Mouse (Mus musculus) MEL (cell line): Measurements from ENCODE around the gene Aip. TPM values are rescaled to one million over a fixed set of nuclear protein-coding genes. Genes with fewer than 3 reads are reported as not detected.

Experiments
- DNase-seq: peaks from one replicate; pipeline ENCODE4 v3.0.0; 2011; ENCODE audit warnings: low read depth, low spot score
- H3K27ac ChIP-seq: 2 replicates; pipeline ENCODE4 v1.5.1; 2012; ENCODE audit warnings: low read depth, mild to moderate bottlenecking, control low read depth, low read length, moderate library complexity; ENCODE audit not compliant: control insufficient read depth
- H3K27me3 ChIP-seq, 2 experiments: fragments of 150-350 bp in 1 of 2; sonication (generic) in 1 of 2; 2 replicates each; pipeline ENCODE4 v1.6.1; 2012; ENCODE audit warnings: low read length in 2 of 2, mild to moderate bottlenecking in 2 of 2, improper control_type of control experiment in 1 of 2, moderate library complexity in 1 of 2; ENCODE audit not compliant: insufficient read depth in 2 of 2, control insufficient read depth in 1 of 2
- H3K36me3 ChIP-seq, 2 experiments: 2 replicates each; pipeline ENCODE4 v1.6.1; 2012 to 2014; ENCODE audit warnings: low read length in 2 of 2, improper control_type of control experiment in 1 of 2, inconsistent platforms in 1 of 2, mild to moderate bottlenecking in 1 of 2; ENCODE audit not compliant: insufficient read depth in 2 of 2, control insufficient read depth in 1 of 2
- H3K4me1 ChIP-seq, 2 experiments: fragments of 150-350 bp in 1 of 2; sonication (generic) in 1 of 2; 2 replicates each; pipeline ENCODE4 v1.6.1; 2012; ENCODE audit warnings: low read length in 2 of 2, improper control_type of control experiment in 1 of 2, mild to moderate bottlenecking in 1 of 2; ENCODE audit not compliant: insufficient read depth in 2 of 2, control insufficient read depth in 1 of 2
- H3K4me3 ChIP-seq, 2 experiments: fragments of 150-350 bp in 1 of 2; sonication (generic) in 1 of 2; 2 replicates each; pipeline ENCODE4 v1.5.1; 2012; ENCODE audit warnings: low read depth in 2 of 2, low read length in 2 of 2, mild to moderate bottlenecking in 2 of 2, moderate library complexity in 2 of 2, control low read depth in 1 of 2, improper control_type of control experiment in 1 of 2; ENCODE audit not compliant: control insufficient read depth in 1 of 2, insufficient read depth in 1 of 2
- H3K79me2 ChIP-seq: 2 replicates; pipeline ENCODE4 v1.6.1; 2012; ENCODE audit warnings: mild to moderate bottlenecking, low read length, moderate library complexity; ENCODE audit not compliant: control insufficient read depth, poor library complexity, insufficient read depth
- H3K9ac ChIP-seq: 2 replicates; pipeline ENCODE4 v1.6.1; 2012; ENCODE audit warnings: low read depth, mild to moderate bottlenecking, control low read depth, low read length, moderate library complexity; ENCODE audit not compliant: control insufficient read depth, poor library complexity, severe bottlenecking
- H3K9me3 ChIP-seq: fragments of 150-350 bp; sonication (generic); replicated peaks from 2 replicates; pipeline ENCODE4 v1.6.1; 2012; ENCODE audit warnings: mild to moderate bottlenecking, low read length, improper control_type of control experiment, moderate library complexity; ENCODE audit not compliant: insufficient read depth
- CHD1 ChIP-seq: IDR thresholded peaks from 2 replicates; pipeline ENCODE4 v1.6.1; 2012; ENCODE audit warnings: low read depth, mild to moderate bottlenecking, inconsistent platforms, low read length, improper control_type of control experiment
- ELF1 ChIP-seq: IDR thresholded peaks from 2 replicates; pipeline ENCODE4 v1.6.1; 2014; ENCODE audit warnings: low read depth, mild to moderate bottlenecking, inconsistent platforms, low read length, improper control_type of control experiment, moderate library complexity
- EP300 ChIP-seq, 2 experiments: IDR thresholded peaks; 2 replicates each; pipeline ENCODE4 v1.6.1; 2011; ENCODE audit warnings: improper control_type of control experiment in 2 of 2, low read length in 2 of 2, low read depth in 1 of 2, mild to moderate bottlenecking in 1 of 2
- GABPA ChIP-seq: IDR thresholded peaks from 2 replicates; pipeline ENCODE4 v1.6.1; 2012; ENCODE audit warnings: low read depth, mild to moderate bottlenecking, inconsistent platforms, low read length, improper control_type of control experiment, moderate library complexity
- GATA1 ChIP-seq: IDR thresholded peaks from 2 replicates; pipeline ENCODE4 v1.6.1; 2011; ENCODE audit warnings: low read depth, low read length, improper control_type of control experiment
- JUND ChIP-seq: IDR thresholded peaks from 2 replicates; pipeline ENCODE4 v1.6.1; 2011; ENCODE audit warnings: low read depth, mild to moderate bottlenecking, improper control_type of control experiment, low read length
- MAX ChIP-seq: IDR thresholded peaks from 2 replicates; pipeline ENCODE4 v1.6.1; 2011; ENCODE audit warnings: low read length, improper control_type of control experiment
- MAZ ChIP-seq: IDR thresholded peaks from 2 replicates; pipeline ENCODE4 v1.6.1; 2012; ENCODE audit warnings: low read depth, mild to moderate bottlenecking, inconsistent platforms, low read length, improper control_type of control experiment
- MXI1 ChIP-seq: IDR thresholded peaks from 2 replicates; pipeline ENCODE4 v1.6.1; 2011; ENCODE audit warnings: mild to moderate bottlenecking, low read depth, low read length, improper control_type of control experiment
- NRF1 ChIP-seq: IDR thresholded peaks from 2 replicates; pipeline ENCODE4 v1.6.1; 2014; ENCODE audit warnings: low read depth, mild to moderate bottlenecking, inconsistent platforms, low read length, improper control_type of control experiment, moderate library complexity; ENCODE audit not compliant: poor library complexity, insufficient read depth, severe bottlenecking
- POLR2A ChIP-seq, 2 experiments: IDR thresholded peaks; 2 replicates each; pipeline ENCODE4 v1.6.1; 2011 to 2012; ENCODE audit warnings: low read length in 2 of 2, mild to moderate bottlenecking in 2 of 2, control low read depth in 1 of 2, improper control_type of control experiment in 1 of 2, low read depth in 1 of 2, moderate library complexity in 1 of 2; ENCODE audit not compliant: control insufficient read depth in 1 of 2, insufficient read depth in 1 of 2, poor library complexity in 1 of 2
- RCOR1 ChIP-seq: IDR thresholded peaks from 2 replicates; pipeline ENCODE4 v1.6.1; 2012; ENCODE audit warnings: low read depth, mild to moderate bottlenecking, inconsistent platforms, low read length, improper control_type of control experiment
- SMC3 ChIP-seq: IDR thresholded peaks from 2 replicates; pipeline ENCODE4 v1.6.1; 2011; ENCODE audit warnings: low read depth, low read length, improper control_type of control experiment
- TAL1 ChIP-seq: IDR thresholded peaks from 2 replicates; pipeline ENCODE4 v1.6.1; 2012; ENCODE audit warnings: mild to moderate bottlenecking, inconsistent platforms, low read length, moderate library complexity, mixed read lengths
- TCF12 ChIP-seq: IDR thresholded peaks from 2 replicates; pipeline ENCODE4 v1.6.1; 2014; ENCODE audit warnings: low read depth, mild to moderate bottlenecking, inconsistent platforms, low read length, improper control_type of control experiment, moderate library complexity
- UBTF ChIP-seq: IDR thresholded peaks from 2 replicates; pipeline ENCODE4 v1.6.1; 2012; ENCODE audit warnings: low read depth, mild to moderate bottlenecking, inconsistent platforms, low read length, improper control_type of control experiment, moderate library complexity, borderline replicate concordance; ENCODE audit not compliant: insufficient read depth
- USF2 ChIP-seq, 2 experiments: IDR thresholded peaks; 2 replicates each; pipeline ENCODE4 v1.6.1; 2011 to 2012; ENCODE audit warnings: improper control_type of control experiment in 2 of 2, low read length in 2 of 2, borderline replicate concordance in 1 of 2, inconsistent platforms in 1 of 2, low read depth in 1 of 2, mild to moderate bottlenecking in 1 of 2; ENCODE audit not compliant: insufficient read depth in 1 of 2
- ZNF384 ChIP-seq: IDR thresholded peaks from 2 replicates; pipeline ENCODE4 v1.6.1; 2012; ENCODE audit warnings: low read depth, mild to moderate bottlenecking, inconsistent platforms, low read length, improper control_type of control experiment
- polyA plus RNA-seq, 2 experiments: library from polyadenylated mRNA; stranded (reverse) in 1 of 2; unstranded in 1 of 2; fragments of >175 nt in 1 of 2; fragments of >200 nt in 1 of 2; gene quantifications; 2 replicates each; pipeline versions ENCODE4 v1.2.1 to v1.2.4; 2012; ENCODE audit warnings: low replicate concordance in 2 of 2, low read depth in 1 of 2; ENCODE audit not compliant: insufficient read length in 2 of 2, insufficient read depth in 1 of 2, missing spikeins in 1 of 2
- total RNA-seq: library from RNA; depleted of rRNA; stranded (reverse); fragments of 300-350 nt; gene quantifications from 2 replicates; pipeline ENCODE4 v1.2.3, GENCODE M21; 2012

Gene Aip
- total and polyA plus RNA-seq, 3 experiments, result 37.8 to 101 TPM; not detected in 1

GRCm38 (mm10) chr19:4096642-4097440 lies 28.8 kb downstream of the Aip start, which contains the start of gene Cdk2ap2 (continued):
- peak; percentile 39; the same call in 1 of the 2 replicates for TF ChIP-seq MAZ
- no peak for TF ChIP-seq UBTF
- TF ChIP-seq GATA1, result no peak

- H3K79me2 ChIP-seq, result peaks cover 7% of the 10 kb centered on the region
- H3K36me3 ChIP-seq, result peaks cover 0 to 20% of the 10 kb centered on the region in 2 experiments; a peak in 2 of 4 replicates
- H3K9me3 ChIP-seq, result no peaks in the 10 kb centered on the region
- no peaks in the 10 kb centered on the region for H3K27me3 ChIP-seq
- no peak for DNase-seq
- H3K4me3 ChIP-seq, result no peak overlapping the region
- H3K9ac ChIP-seq, result no peak overlapping the region
- TF ChIP-seq TCF12, result no peak
- TF ChIP-seq EP300 (IDR thresholded peaks at IDR 0.05; ENCODE audit: low read depth in 1 of 2, low read length in 2 of 2), result no peak
- peaks cover 0 to 23% of the 10 kb centered on the region in 2 experiments; a peak in 3 of 4 replicates for H3K4me1 ChIP-seq
- H3K27ac ChIP-seq, result no peak overlapping the region
These were observed 29.9 kb downstream of the Aip start for GRCm38 (mm10) chr19:4095802-4096201.

- no peak for DNase-seq
- peaks cover 0 to 20% of the 10 kb centered on the region in 2 experiments; a peak in 3 of 4 replicates for H3K4me1 ChIP-seq
- H3K4me3 ChIP-seq, result no peak overlapping the region
- no peak overlapping the region for H3K9ac ChIP-seq
- peaks cover 2% of the 10 kb centered on the region; the same call in 1 of the 2 replicates for H3K79me2 ChIP-seq
- no peaks in the 10 kb centered on the region for H3K27me3 ChIP-seq
- H3K27ac ChIP-seq, result no peak overlapping the region
- peaks cover 0 to 20% of the 10 kb centered on the region in 2 experiments; a peak in 2 of 4 replicates for H3K36me3 ChIP-seq
- no peaks in the 10 kb centered on the region for H3K9me3 ChIP-seq
- TF ChIP-seq GABPA, result no peak
- TF ChIP-seq TAL1, result no peak
- no peak for TF ChIP-seq USF2 (IDR thresholded peaks at IDR 0.05; ENCODE audit: borderline replicate concordance in 1 of 2, insufficient read depth in 1 of 2, low read depth in 1 of 2, low read length in 2 of 2)
- no peak for TF ChIP-seq MAX
- TF ChIP-seq MXI1, result no peak
- TF ChIP-seq RCOR1, result no peak
- no peak for TF ChIP-seq CHD1
- TF ChIP-seq ZNF384, result no peak
- no peak for TF ChIP-seq ELF1
- TF ChIP-seq NRF1, result no peak
- TF ChIP-seq SMC3, result no peak
- TF ChIP-seq POLR2A (IDR thresholded peaks at IDR 0.05; ENCODE audit: control insufficient read depth in 1 of 2, insufficient read depth in 1 of 2, low read depth in 1 of 2, low read length in 2 of 2, poor library complexity in 1 of 2), result no peak
- no peak for TF ChIP-seq JUND
- TF ChIP-seq, all 39 proteins: peak for 0
These were observed 30.8 kb downstream of the Aip start for GRCm38 (mm10) chr19:4094774-4095303.
